Mouse (Mus musculus) MEL-GATA-1-ER (cell line): ENCODE data around the gene Gm20489.

Experiments used
- DNase-seq: peaks from one replicate; pipeline ENCODE4 v3.0.0-alpha.2; 2012; ENCODE audit warnings: low read depth; ENCODE audit errors: extremely low read depth

The Gm20489 gene

GRCm38 (mm10) chrX:101260441-101261325 is 8.1 kb downstream of the Gm20489 start:
- no peak for DNase-seq

- DNase-seq = no peak
Observed at GRCm38 (mm10) chrX:101256603-101257002, 12.2 kb downstream of the Gm20489 start.

GRCm38 (mm10) chrX:101254740-101255139 is 14.1 kb downstream of the Gm20489 start:
- no peak for DNase-seq

GRCm38 (mm10) chrX:101253952-101254729 is 14.7 kb downstream of the Gm20489 start, which contains the start of gene Foxo4:
Foxo4 (plus strand) TSS chrX:101254528.
- DNase-seq = peak; percentile 96

GRCm38 (mm10) chrX:101245011-101245410 is 23.8 kb downstream of the Gm20489 start:
- no peak for DNase-seq

GRCm38 (mm10) chrX:101222796-101223162 is 46.0 kb downstream of the Gm20489 start:
- no peak for DNase-seq

- DNase-seq = peak; percentile 93
Observed at GRCm38 (mm10) chrX:101221834-101222795, 46.7 kb downstream of the Gm20489 start, which contains the start of gene Snx12. Snx12 (minus strand) TSS chrX:101222563.
